Mouse (Mus musculus) left cerebral cortex, adult 9 months (tissue): Measurements from ENCODE around the gene Tcp11l2.

ENCODE experiments used
- DNase-seq, 2 experiments: peaks; one replicate each; pipeline ENCODE4 v3.0.0; 2022; ENCODE audit warnings: low spot score in 2 of 2

Gene Tcp11l2

GRCm38 (mm10) chr10:84600136-84600535 is 23.7 kb downstream of the Tcp11l2 start:
- no peak for DNase-seq

GRCm38 (mm10) chr10:84604335-84604734 is 27.9 kb downstream of the Tcp11l2 start:
- no peak for DNase-seq

GRCm38 (mm10) chr10:84608361-84608760 is 31.9 kb downstream of the Tcp11l2 start:
- no peak for DNase-seq

- DNase-seq: no peak
Observed at GRCm38 (mm10) chr10:84610324-84610723, 33.9 kb downstream of the Tcp11l2 start.

- no peak for DNase-seq
Observed at GRCm38 (mm10) chr10:84610783-84611182, 34.4 kb downstream of the Tcp11l2 start.

GRCm38 (mm10) chr10:84611664-84612063 is 35.2 kb downstream of the Tcp11l2 start:
- no peak for DNase-seq

- no peak for DNase-seq
Observed at GRCm38 (mm10) chr10:84612281-84612680, 35.9 kb downstream of the Tcp11l2 start.

- no peak for DNase-seq
Observed at GRCm38 (mm10) chr10:84613366-84613765, 36.9 kb downstream of the Tcp11l2 start.

GRCm38 (mm10) chr10:84615076-84615475 is 38.6 kb downstream of the Tcp11l2 start:
- DNase-seq: no peak

GRCm38 (mm10) chr10:84621826-84622790 is 45.7 kb downstream of the Tcp11l2 start, which contains the start of gene Polr3b:
Gene Polr3b (plus strand): TSS chr10:84622292.
- peak; percentile 87 to 96 for DNase-seq

- DNase-seq: no peak
Observed at GRCm38 (mm10) chr10:84631182-84631581, 54.8 kb downstream of the Tcp11l2 start.

GRCm38 (mm10) chr10:84632005-84632404 is 55.6 kb downstream of the Tcp11l2 start:
- no peak for DNase-seq

- no peak for DNase-seq
Observed at GRCm38 (mm10) chr10:84636656-84637055, 60.2 kb downstream of the Tcp11l2 start.

GRCm38 (mm10) chr10:84638382-84638781 is 62.0 kb downstream of the Tcp11l2 start:
- DNase-seq: no peak

- DNase-seq: no peak
Observed at GRCm38 (mm10) chr10:84639525-84640287, 63.3 kb downstream of the Tcp11l2 start.

GRCm38 (mm10) chr10:84640861-84641260 is 64.4 kb downstream of the Tcp11l2 start:
- DNase-seq: no peak

GRCm38 (mm10) chr10:84641576-84641975 is 65.2 kb downstream of the Tcp11l2 start:
- DNase-seq: no peak

GRCm38 (mm10) chr10:84645940-84646339 is 69.5 kb downstream of the Tcp11l2 start:
- no peak for DNase-seq

GRCm38 (mm10) chr10:84646506-84647102 is 70.2 kb downstream of the Tcp11l2 start:
- DNase-seq: peak; percentile 42 to 83

GRCm38 (mm10) chr10:84647264-84647663 is 70.8 kb downstream of the Tcp11l2 start:
- DNase-seq: no peak

GRCm38 (mm10) chr10:84648911-84649310 is 72.5 kb downstream of the Tcp11l2 start:
- no peak for DNase-seq

- no peak for DNase-seq
Observed at GRCm38 (mm10) chr10:84654029-84654428, 77.6 kb downstream of the Tcp11l2 start.
